Mouse (Mus musculus): Measurements from ENCODE around the gene Baat. TPM values are rescaled to one million over a fixed set of nuclear protein-coding genes. Genes with fewer than 3 reads are reported as not detected.
"Not testable (repeated sequence)": the region's sequence is repeated elsewhere in the genome, so short reads cannot be mapped to it uniquely, and the experiment has no call there.

Gene Baat
- polyA plus RNA-seq, 1 experiment: not detected

GRCm38 (mm10) chr4:49480896-49481295 is 25.5 kb downstream of the Baat start:
- Histone ChIP-seq H3K27ac (ENCODE audit: control insufficient read depth, insufficient read depth, low read depth, low read length) (no peak overlapping the region), H3K4me3 (ENCODE audit: control insufficient read depth, low read depth, low read length) (no peak overlapping the region), H3K4me1 (ENCODE audit: control insufficient read depth, insufficient read depth, low read length) (peaks cover 4% of the 10 kb centered on the region), H3K36me3 (ENCODE audit: control insufficient read depth, insufficient read depth, low read length) (no peaks in the 10 kb centered on the region), H3K27me3 (ENCODE audit: control insufficient read depth, insufficient read depth, low read length) (no peaks in the 10 kb centered on the region)
- no peak for TF ChIP-seq CTCF (IDR thresholded peaks at IDR 0.05; ENCODE audit: control insufficient read depth, insufficient read depth, insufficient replicate concordance, low read depth, low read length)
- TF ChIP-seq POLR2A (IDR thresholded peaks at IDR 0.05; ENCODE audit: control insufficient read depth, low read depth, low read length): no peak

- Histone ChIP-seq H3K4me1 (ENCODE audit: control insufficient read depth, insufficient read depth, low read length) (peaks cover 4% of the 10 kb centered on the region), H3K27ac (ENCODE audit: control insufficient read depth, insufficient read depth, low read depth, low read length) (no peak overlapping the region), H3K4me3 (ENCODE audit: control insufficient read depth, low read depth, low read length) (no peak overlapping the region), H3K27me3 (ENCODE audit: control insufficient read depth, insufficient read depth, low read length) (no peaks in the 10 kb centered on the region), H3K36me3 (ENCODE audit: control insufficient read depth, insufficient read depth, low read length) (no peaks in the 10 kb centered on the region)
- TF ChIP-seq CTCF (IDR thresholded peaks at IDR 0.05; ENCODE audit: control insufficient read depth, insufficient read depth, insufficient replicate concordance, low read depth, low read length): no peak
- TF ChIP-seq POLR2A (IDR thresholded peaks at IDR 0.05; ENCODE audit: control insufficient read depth, low read depth, low read length): no peak
These were observed 26.1 kb downstream of the Baat start for GRCm38 (mm10) chr4:49480104-49480760.

DNA sequence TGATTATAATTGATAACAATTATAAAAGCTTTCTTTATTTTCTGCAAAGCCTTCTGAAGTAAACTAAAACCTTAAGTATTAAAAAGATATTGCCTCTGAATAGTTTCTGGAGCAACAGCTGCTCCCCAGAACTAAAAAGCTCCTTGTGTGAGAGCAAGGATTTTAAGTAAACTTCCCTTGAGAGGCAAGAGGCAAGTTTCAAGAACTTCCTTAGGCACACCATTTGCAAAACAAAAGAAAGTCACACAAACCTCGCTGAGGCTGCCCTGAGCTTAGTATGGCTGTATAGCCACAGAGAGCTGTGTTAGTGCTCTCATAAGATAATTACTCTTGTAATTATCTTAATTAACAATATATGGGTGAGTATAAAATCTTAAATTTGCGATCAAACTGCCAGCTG is 27.3 kb downstream of the Baat start:
- not testable (repeated sequence) for H3K4me1 ChIP-seq (ENCODE audit: control insufficient read depth, insufficient read depth, low read length); H3K4me3 ChIP-seq (ENCODE audit: control insufficient read depth, low read depth, low read length); H3K27ac ChIP-seq (ENCODE audit: control insufficient read depth, insufficient read depth, low read depth, low read length); H3K27me3 ChIP-seq (ENCODE audit: control insufficient read depth, insufficient read depth, low read length); H3K36me3 ChIP-seq (ENCODE audit: control insufficient read depth, insufficient read depth, low read length)

DNA sequence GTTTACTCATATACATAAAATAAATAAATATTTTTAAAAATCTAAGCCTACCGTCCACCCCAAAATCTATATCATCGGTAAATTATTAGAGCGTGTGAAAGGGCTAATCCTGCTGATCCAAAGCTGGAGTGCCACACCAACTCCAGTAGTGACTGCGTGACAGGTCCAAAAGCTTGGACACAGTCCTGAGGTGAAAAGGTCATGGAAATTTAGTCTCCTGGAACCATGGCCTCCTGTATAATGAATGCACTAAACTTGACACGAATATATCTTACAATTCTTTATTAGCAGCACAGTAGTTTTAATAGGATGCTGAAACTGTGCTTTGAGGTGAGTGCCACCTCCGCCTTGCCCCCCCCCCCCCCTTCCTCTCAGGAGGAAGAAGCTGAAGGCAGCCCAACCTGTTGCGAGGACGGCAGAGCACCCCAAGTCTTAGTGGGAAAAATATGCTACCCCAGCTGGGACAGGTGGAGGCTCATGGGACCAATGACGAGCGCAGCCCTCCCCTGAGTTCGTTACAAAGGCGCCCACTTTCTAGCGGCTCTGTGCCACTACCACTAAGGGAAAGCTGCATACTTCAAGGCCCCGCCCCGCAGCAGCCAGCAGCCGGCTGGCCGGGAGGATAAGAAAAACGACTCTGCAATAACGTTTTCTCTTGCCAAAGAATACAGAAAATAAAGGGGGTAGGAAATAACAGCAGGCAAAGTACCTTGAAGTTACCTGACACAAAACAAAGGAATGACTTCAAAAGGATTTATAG is 28.1 kb downstream of the Baat start:
- Histone ChIP-seq H3K4me1 (ENCODE audit: control insufficient read depth, insufficient read depth, low read length) (peaks cover 4% of the 10 kb centered on the region), H3K27me3 (ENCODE audit: control insufficient read depth, insufficient read depth, low read length) (no peaks in the 10 kb centered on the region), H3K4me3 (ENCODE audit: control insufficient read depth, low read depth, low read length) (no peak overlapping the region), H3K27ac (ENCODE audit: control insufficient read depth, insufficient read depth, low read depth, low read length) (no peak overlapping the region), H3K36me3 (ENCODE audit: control insufficient read depth, insufficient read depth, low read length) (no peaks in the 10 kb centered on the region)
- TF ChIP-seq CTCF (IDR thresholded peaks at IDR 0.05; ENCODE audit: control insufficient read depth, insufficient read depth, insufficient replicate concordance, low read depth, low read length) (no peak), POLR2A (IDR thresholded peaks at IDR 0.05; ENCODE audit: control insufficient read depth, low read depth, low read length) (no peak)

DNA sequence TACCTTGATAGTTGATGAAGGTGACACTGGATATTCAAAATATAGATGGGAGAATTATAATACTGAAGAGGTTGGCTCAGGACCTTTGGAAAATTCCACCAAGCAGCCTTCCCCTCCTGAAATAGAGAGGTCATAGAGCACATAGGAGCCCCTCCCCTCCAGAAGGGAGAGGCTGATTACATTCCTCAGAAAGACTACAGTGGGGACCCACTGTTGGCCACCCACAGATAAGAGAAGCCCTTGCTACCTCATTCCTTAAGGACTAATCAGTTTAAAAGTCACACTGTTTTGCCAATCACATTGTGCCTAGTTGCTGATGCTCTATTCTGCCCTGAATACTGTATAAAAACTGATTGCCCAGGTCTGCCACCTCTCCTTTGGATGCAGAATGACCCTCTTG is 31.8 kb downstream of the Baat start:
- TF ChIP-seq POLR2A (IDR thresholded peaks at IDR 0.05; ENCODE audit: control insufficient read depth, low read depth, low read length): no peak
- TF ChIP-seq CTCF (IDR thresholded peaks at IDR 0.05; ENCODE audit: control insufficient read depth, insufficient read depth, insufficient replicate concordance, low read depth, low read length): no peak
- Histone ChIP-seq H3K4me1 (ENCODE audit: control insufficient read depth, insufficient read depth, low read length) (no peaks in the 10 kb centered on the region), H3K27ac (ENCODE audit: control insufficient read depth, insufficient read depth, low read depth, low read length) (no peak overlapping the region)

GRCm38 (mm10) chr4:49473435-49474100 is 32.8 kb downstream of the Baat start, which contains the start of gene Acnat1:
Gene Acnat1, minus strand, starts transcription at chr4:49473912.
- TF ChIP-seq CTCF (IDR thresholded peaks at IDR 0.05; ENCODE audit: control insufficient read depth, insufficient read depth, insufficient replicate concordance, low read depth, low read length): no peak
- TF ChIP-seq POLR2A (IDR thresholded peaks at IDR 0.05; ENCODE audit: control insufficient read depth, low read depth, low read length): no peak
- Histone ChIP-seq H3K27ac (ENCODE audit: control insufficient read depth, insufficient read depth, low read depth, low read length) (no peak within 1 kb of the TSS), H3K4me1 (ENCODE audit: control insufficient read depth, insufficient read depth, low read length) (no peaks in the 10 kb centered on the region), H3K36me3 (ENCODE audit: control insufficient read depth, insufficient read depth, low read length) (no peaks in the 10 kb centered on the region), H3K27me3 (ENCODE audit: control insufficient read depth, insufficient read depth, low read length) (no peaks in the 10 kb centered on the region), H3K4me3 (ENCODE audit: control insufficient read depth, low read depth, low read length) (no peak within 1 kb of the TSS)

More for the DNA sequence above, 31.8 kb downstream of the Baat start:
- Histone ChIP-seq H3K4me3 (ENCODE audit: control insufficient read depth, low read depth, low read length) (no peak overlapping the region), H3K27me3 (ENCODE audit: control insufficient read depth, insufficient read depth, low read length) (no peaks in the 10 kb centered on the region), H3K36me3 (ENCODE audit: control insufficient read depth, insufficient read depth, low read length) (no peaks in the 10 kb centered on the region)

DNA sequence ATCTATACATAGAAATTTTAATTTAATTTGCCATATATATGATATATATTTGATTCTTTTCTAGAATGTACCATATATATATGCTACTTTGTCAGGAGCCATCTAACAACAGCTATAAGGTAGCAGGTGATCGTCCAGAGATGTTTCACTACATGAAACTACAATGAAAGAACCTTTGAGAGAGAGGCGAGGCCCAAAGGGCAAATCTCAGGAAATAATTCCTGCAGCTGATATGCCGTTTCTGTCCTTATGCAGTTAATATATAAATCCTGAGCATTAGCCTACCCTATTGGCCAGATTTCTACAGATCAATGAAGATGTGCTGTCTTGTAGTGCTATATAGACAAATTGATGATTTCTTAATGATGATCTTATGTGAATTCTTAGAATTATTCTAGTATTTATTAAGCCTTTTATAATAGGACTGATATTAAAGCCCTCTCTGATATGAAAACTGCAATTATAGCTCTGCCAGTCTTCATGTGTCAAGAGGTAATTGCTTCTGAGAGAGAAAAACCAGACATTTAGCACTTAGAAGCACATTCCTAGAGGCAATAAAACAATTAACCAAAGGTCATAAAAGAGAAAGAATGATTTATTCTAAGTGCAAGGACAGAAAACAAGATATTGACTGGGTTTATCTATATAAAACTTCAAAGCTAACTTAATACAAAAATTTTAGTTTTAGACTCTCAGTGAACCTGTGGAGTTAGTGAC is 36.8 kb downstream of the Baat start:
- TF ChIP-seq CTCF (IDR thresholded peaks at IDR 0.05; ENCODE audit: control insufficient read depth, insufficient read depth, insufficient replicate concordance, low read depth, low read length): no peak
- no peak for TF ChIP-seq POLR2A (IDR thresholded peaks at IDR 0.05; ENCODE audit: control insufficient read depth, low read depth, low read length)
- no peak overlapping the region for H3K27ac ChIP-seq (ENCODE audit: control insufficient read depth, insufficient read depth, low read depth, low read length)
- no peak overlapping the region for H3K4me3 ChIP-seq (ENCODE audit: control insufficient read depth, low read depth, low read length)
- H3K36me3 ChIP-seq (ENCODE audit: control insufficient read depth, insufficient read depth, low read length): no peaks in the 10 kb centered on the region
- H3K4me1 ChIP-seq (ENCODE audit: control insufficient read depth, insufficient read depth, low read length): no peaks in the 10 kb centered on the region
- no peaks in the 10 kb centered on the region for H3K27me3 ChIP-seq (ENCODE audit: control insufficient read depth, insufficient read depth, low read length)
